Mouse (Mus musculus): ENCODE measurements around the gene Neu1. TPM values are rescaled to one million over a fixed set of nuclear protein-coding genes. Genes with fewer than 3 reads are reported as not detected.

The Neu1 gene
- polyA plus RNA-seq, 1 experiment from 2014 or later, result 26.9 TPM

- Histone ChIP-seq H3K4me3 (replicated peaks; ENCODE audit: low read length) (peak overlapping the region; percentile 75), H3K27ac (peak overlapping the region; percentile 96), H3K4me1 (replicated peaks; ENCODE audit: control insufficient read depth, insufficient read depth, low read length) (peaks cover 28% of the 10 kb centered on the region), H3K9me3 (ENCODE audit: control insufficient read depth, low read length) (no peaks in the 10 kb centered on the region), H3K4me2 (replicated peaks) (peak overlapping the region; percentile 79), H3K9ac (peak overlapping the region; percentile 89), H3K36me3 (replicated peaks; ENCODE audit: control insufficient read depth, insufficient read depth) (peaks cover 8% of the 10 kb centered on the region; the same call in 1 of the 2 replicates), H3K27me3 (ENCODE audit: control insufficient read depth, insufficient read depth, low read length) (no peaks in the 10 kb centered on the region)
- ATAC-seq (ENCODE audit: low FRiP score), result peak; percentile 90
- WGBS, result under 1% methylated on average over 40 of the region's 51 CpGs
- DNase-seq (ENCODE audit: low spot score), result peak; percentile 98
These were observed 36.9 kb upstream of the Neu1 start for GRCm38 (mm10) chr17:34894074-34894597.

- DNase-seq (ENCODE audit: low spot score) (peak; percentile 34), ATAC-seq (ENCODE audit: low FRiP score) (peak; percentile 35)
- WGBS, result 5% methylated on average over 43 of the region's 51 CpGs
- peak overlapping the region; percentile 89 for H3K9ac ChIP-seq
- H3K4me1 ChIP-seq (replicated peaks; ENCODE audit: control insufficient read depth, insufficient read depth, low read length), result peaks cover 29% of the 10 kb centered on the region
- peak overlapping the region; percentile 96 for H3K27ac ChIP-seq
- peak overlapping the region; percentile 79 for H3K4me2 ChIP-seq (replicated peaks)
- no peaks in the 10 kb centered on the region for H3K27me3 ChIP-seq (ENCODE audit: control insufficient read depth, insufficient read depth, low read length)
- peaks cover 8% of the 10 kb centered on the region; the same call in 1 of the 2 replicates for H3K36me3 ChIP-seq (replicated peaks; ENCODE audit: control insufficient read depth, insufficient read depth)
- H3K4me3 ChIP-seq (replicated peaks; ENCODE audit: low read length), result peak overlapping the region; percentile 75
- H3K9me3 ChIP-seq (ENCODE audit: control insufficient read depth, low read length), result no peaks in the 10 kb centered on the region
These were observed 36.1 kb upstream of the Neu1 start for GRCm38 (mm10) chr17:34894801-34895530.

- peak overlapping the region; percentile 79 for H3K4me2 ChIP-seq (replicated peaks)
- H3K4me3 ChIP-seq (replicated peaks; ENCODE audit: low read length), result peak overlapping the region; percentile 75
- H3K4me1 ChIP-seq (replicated peaks; ENCODE audit: control insufficient read depth, insufficient read depth, low read length), result peaks cover 37% of the 10 kb centered on the region
- no peaks in the 10 kb centered on the region for H3K9me3 ChIP-seq (ENCODE audit: control insufficient read depth, low read length)
- DNase-seq (ENCODE audit: low spot score) (no peak), ATAC-seq (ENCODE audit: low FRiP score) (no peak)
- peak overlapping the region; percentile 89 for H3K9ac ChIP-seq
- H3K27me3 ChIP-seq (ENCODE audit: control insufficient read depth, insufficient read depth, low read length), result no peaks in the 10 kb centered on the region
- 90% methylated on average over 15 of the region's 15 CpGs for WGBS
- H3K27ac ChIP-seq, result peak overlapping the region; percentile 96
- peaks cover 11% of the 10 kb centered on the region; the same call in 1 of the 2 replicates for H3K36me3 ChIP-seq (replicated peaks; ENCODE audit: control insufficient read depth, insufficient read depth)
These were observed 35.3 kb upstream of the Neu1 start for GRCm38 (mm10) chr17:34895724-34896123.

GRCm38 (mm10) chr17:34896366-34896765 is 34.7 kb upstream of the Neu1 start:
- no peaks in the 10 kb centered on the region for H3K9me3 ChIP-seq (ENCODE audit: control insufficient read depth, low read length)
- H3K4me2 ChIP-seq (replicated peaks), result peak overlapping the region; percentile 79
- peak overlapping the region; percentile 75 for H3K4me3 ChIP-seq (replicated peaks; ENCODE audit: low read length)
- H3K4me1 ChIP-seq (replicated peaks; ENCODE audit: control insufficient read depth, insufficient read depth, low read length), result peaks cover 38% of the 10 kb centered on the region
- ATAC-seq (ENCODE audit: low FRiP score), result no peak
- H3K27ac ChIP-seq, result no peak overlapping the region
- DNase-seq (ENCODE audit: low spot score), result no peak
- peak overlapping the region; percentile 89; the same call in 1 of the 2 replicates for H3K9ac ChIP-seq
- WGBS, result 87% methylated on average over 17 of the region's 17 CpGs
- H3K36me3 ChIP-seq (replicated peaks; ENCODE audit: control insufficient read depth, insufficient read depth), result peaks cover 17% of the 10 kb centered on the region
- H3K27me3 ChIP-seq (ENCODE audit: control insufficient read depth, insufficient read depth, low read length), result no peaks in the 10 kb centered on the region

- ATAC-seq (ENCODE audit: low FRiP score) (no peak), DNase-seq (ENCODE audit: low spot score) (peak; percentile 36)
- H3K9ac ChIP-seq, result peak overlapping the region; percentile 98
- H3K4me2 ChIP-seq (replicated peaks), result peak overlapping the region; percentile 93
- no peaks in the 10 kb centered on the region for H3K27me3 ChIP-seq (ENCODE audit: control insufficient read depth, insufficient read depth, low read length)
- peak overlapping the region; percentile 93 for H3K4me3 ChIP-seq (replicated peaks; ENCODE audit: low read length)
- peaks cover 26% of the 10 kb centered on the region for H3K36me3 ChIP-seq (replicated peaks; ENCODE audit: control insufficient read depth, insufficient read depth)
- H3K9me3 ChIP-seq (ENCODE audit: control insufficient read depth, low read length), result no peaks in the 10 kb centered on the region
- H3K4me1 ChIP-seq (replicated peaks; ENCODE audit: control insufficient read depth, insufficient read depth, low read length), result peaks cover 38% of the 10 kb centered on the region
- WGBS, result 18% methylated on average over 10 of the region's 10 CpGs
- peak overlapping the region; percentile 97 for H3K27ac ChIP-seq
These were observed 33.5 kb upstream of the Neu1 start for GRCm38 (mm10) chr17:34897373-34898159.

GRCm38 (mm10) chr17:34898160-34898586 is 32.9 kb upstream of the Neu1 start, which contains the start of the genes C2 and Ehmt2:
C2 (minus strand) TSS chr17:34898265.
Ehmt2 (plus strand) TSS chr17:34898469.
- WGBS, result under 1% methylated on average over 29 of the region's 44 CpGs
- peak within 1 kb of the TSS; percentile 97 for H3K27ac ChIP-seq
- DNase-seq (ENCODE audit: low spot score) (peak; percentile 78), ATAC-seq (ENCODE audit: low FRiP score) (peak; percentile 34; the same call in 1 of the 2 replicates)
- H3K9me3 ChIP-seq (ENCODE audit: control insufficient read depth, low read length), result no peaks in the 10 kb centered on the region
- peak within 1 kb of the TSS; percentile 98 for H3K9ac ChIP-seq
- peak within 1 kb of the TSS; percentile 93 for H3K4me3 ChIP-seq (replicated peaks; ENCODE audit: low read length)
- H3K36me3 ChIP-seq (replicated peaks; ENCODE audit: control insufficient read depth, insufficient read depth), result peaks cover 32% of the 10 kb centered on the region
- H3K4me2 ChIP-seq (replicated peaks), result peak within 1 kb of the TSS; percentile 93
- H3K4me1 ChIP-seq (replicated peaks; ENCODE audit: control insufficient read depth, insufficient read depth, low read length), result peaks cover 38% of the 10 kb centered on the region
- no peaks in the 10 kb centered on the region for H3K27me3 ChIP-seq (ENCODE audit: control insufficient read depth, insufficient read depth, low read length)

- Histone ChIP-seq H3K36me3 (replicated peaks; ENCODE audit: control insufficient read depth, insufficient read depth) (peaks cover 37% of the 10 kb centered on the region), H3K27ac (peak overlapping the region; percentile 97), H3K4me3 (replicated peaks; ENCODE audit: low read length) (peak overlapping the region; percentile 93), H3K9ac (peak overlapping the region; percentile 98), H3K9me3 (ENCODE audit: control insufficient read depth, low read length) (no peaks in the 10 kb centered on the region), H3K27me3 (ENCODE audit: control insufficient read depth, insufficient read depth, low read length) (no peaks in the 10 kb centered on the region), H3K4me1 (replicated peaks; ENCODE audit: control insufficient read depth, insufficient read depth, low read length) (peaks cover 38% of the 10 kb centered on the region), H3K4me2 (replicated peaks) (peak overlapping the region; percentile 93)
- ATAC-seq (ENCODE audit: low FRiP score), result no peak
- DNase-seq (ENCODE audit: low spot score), result peak; percentile 40
- WGBS, result 0% methylated on average over 13 of the region's 47 CpGs
These were observed 32.4 kb upstream of the Neu1 start for GRCm38 (mm10) chr17:34898706-34899052.

GRCm38 (mm10) chr17:34899053-34899889 is 31.8 kb upstream of the Neu1 start:
- WGBS, result under 1% methylated on average over 35 of the region's 45 CpGs
- H3K9ac ChIP-seq, result peak overlapping the region; percentile 98
- no peak for DNase-seq (ENCODE audit: low spot score)
- ATAC-seq (ENCODE audit: low FRiP score), result peak; percentile 6; the same call in 1 of the 2 replicates
- H3K36me3 ChIP-seq (replicated peaks; ENCODE audit: control insufficient read depth, insufficient read depth), result peaks cover 43% of the 10 kb centered on the region
- H3K27ac ChIP-seq, result peak overlapping the region; percentile 97
- peak overlapping the region; percentile 93 for H3K4me3 ChIP-seq (replicated peaks; ENCODE audit: low read length)
- H3K4me1 ChIP-seq (replicated peaks; ENCODE audit: control insufficient read depth, insufficient read depth, low read length), result peaks cover 38% of the 10 kb centered on the region
- H3K27me3 ChIP-seq (ENCODE audit: control insufficient read depth, insufficient read depth, low read length), result no peaks in the 10 kb centered on the region
- no peaks in the 10 kb centered on the region for H3K9me3 ChIP-seq (ENCODE audit: control insufficient read depth, low read length)
- H3K4me2 ChIP-seq (replicated peaks), result peak overlapping the region; percentile 93
